Mouse (Mus musculus): ENCODE data around the gene Izumo2. TPM values are rescaled to one million over a fixed set of nuclear protein-coding genes. Genes with fewer than 3 reads are reported as not detected.

The Izumo2 gene
- polyA plus RNA-seq, 1 experiment from 2014 or later: not detected

- WGBS: 51% methylated on average over 4 of the region's 4 CpGs
- H3K4me3 ChIP-seq: no peak overlapping the region
- no peaks in the 10 kb centered on the region for H3K9me3 ChIP-seq
- no peak for DNase-seq (ENCODE audit: low spot score)
- no peaks in the 10 kb centered on the region for H3K36me3 ChIP-seq
- peaks cover 10% of the 10 kb centered on the region for H3K27me3 ChIP-seq (ENCODE audit: insufficient read depth, poor library complexity, severe bottlenecking)
- H3K4me1 ChIP-seq: peaks cover 3% of the 10 kb centered on the region; the same call in 1 of the 2 replicates
- H3K27ac ChIP-seq: no peak overlapping the region
Observed at GRCm38 (mm10) chr7:44676126-44676525, 32.4 kb upstream of the Izumo2 start.

GRCm38 (mm10) chr7:44676611-44677010, 31.9 kb upstream of the Izumo2 start:
- H3K36me3 ChIP-seq: no peaks in the 10 kb centered on the region
- H3K4me1 ChIP-seq: no peaks in the 10 kb centered on the region
- no peaks in the 10 kb centered on the region for H3K9me3 ChIP-seq
- H3K4me3 ChIP-seq: no peak overlapping the region
- DNase-seq (ENCODE audit: low spot score): no peak
- H3K27ac ChIP-seq: no peak overlapping the region
- peaks cover 7% of the 10 kb centered on the region; the same call in 1 of the 2 replicates for H3K27me3 ChIP-seq (ENCODE audit: insufficient read depth, poor library complexity, severe bottlenecking)
- 55% methylated on average over 2 of the region's 2 CpGs for WGBS

GRCm38 (mm10) chr7:44683656-44684055, 24.9 kb upstream of the Izumo2 start:
- Histone ChIP-seq H3K36me3 (no peaks in the 10 kb centered on the region), H3K27me3 (ENCODE audit: insufficient read depth, poor library complexity, severe bottlenecking) (peaks cover 5% of the 10 kb centered on the region; the same call in 1 of the 2 replicates), H3K9me3 (no peaks in the 10 kb centered on the region), H3K27ac (no peak overlapping the region), H3K4me3 (no peak overlapping the region), H3K4me1 (no peaks in the 10 kb centered on the region; the same call in 1 of the 2 replicates)
- no peak for DNase-seq (ENCODE audit: low spot score)
- 84% methylated on average over 8 of the region's 8 CpGs for WGBS

- peaks cover 9% of the 10 kb centered on the region; the same call in 1 of the 2 replicates for H3K27me3 ChIP-seq (ENCODE audit: insufficient read depth, poor library complexity, severe bottlenecking)
- no peak overlapping the region for H3K27ac ChIP-seq
- WGBS: 65% methylated on average over 16 of the region's 17 CpGs
- no peaks in the 10 kb centered on the region; the same call in 1 of the 2 replicates for H3K4me1 ChIP-seq
- H3K36me3 ChIP-seq: no peaks in the 10 kb centered on the region
- H3K4me3 ChIP-seq: no peak overlapping the region
- DNase-seq (ENCODE audit: low spot score): no peak
- H3K9me3 ChIP-seq: no peaks in the 10 kb centered on the region
Observed at GRCm38 (mm10) chr7:44685531-44686402, 22.8 kb upstream of the Izumo2 start.

GRCm38 (mm10) chr7:44688890-44689289, 19.7 kb upstream of the Izumo2 start:
- no peaks in the 10 kb centered on the region for H3K36me3 ChIP-seq
- DNase-seq (ENCODE audit: low spot score): no peak
- H3K4me1 ChIP-seq: no peaks in the 10 kb centered on the region; the same call in 1 of the 2 replicates
- WGBS: 70% methylated on average over 3 of the region's 3 CpGs
- no peaks in the 10 kb centered on the region for H3K9me3 ChIP-seq
- H3K27me3 ChIP-seq (ENCODE audit: insufficient read depth, poor library complexity, severe bottlenecking): peaks cover 9% of the 10 kb centered on the region; the same call in 1 of the 2 replicates
- no peak overlapping the region for H3K27ac ChIP-seq
- H3K4me3 ChIP-seq: no peak overlapping the region

GRCm38 (mm10) chr7:44689331-44689730, 19.2 kb upstream of the Izumo2 start:
- Histone ChIP-seq H3K36me3 (no peaks in the 10 kb centered on the region), H3K27ac (no peak overlapping the region), H3K9me3 (no peaks in the 10 kb centered on the region), H3K4me1 (no peaks in the 10 kb centered on the region; the same call in 1 of the 2 replicates), H3K27me3 (ENCODE audit: insufficient read depth, poor library complexity, severe bottlenecking) (peaks cover 9% of the 10 kb centered on the region; the same call in 1 of the 2 replicates), H3K4me3 (no peak overlapping the region)
- WGBS: 86% methylated on average over 7 of the region's 7 CpGs
- DNase-seq (ENCODE audit: low spot score): no peak

- peaks cover 20% of the 10 kb centered on the region; the same call in 1 of the 2 replicates for H3K27me3 ChIP-seq (ENCODE audit: insufficient read depth, poor library complexity, severe bottlenecking)
- 62% methylated on average over 10 of the region's 10 CpGs for WGBS
- H3K36me3 ChIP-seq: no peaks in the 10 kb centered on the region
Observed at GRCm38 (mm10) chr7:44693427-44694175, 14.9 kb upstream of the Izumo2 start.

GRCm38 (mm10) chr7:44695223-44695622, 13.3 kb upstream of the Izumo2 start:
- H3K9me3 ChIP-seq: no peaks in the 10 kb centered on the region
- no peak overlapping the region for H3K4me3 ChIP-seq
- 76% methylated on average over 4 of the region's 4 CpGs for WGBS
- H3K36me3 ChIP-seq: no peaks in the 10 kb centered on the region
- no peak overlapping the region for H3K27ac ChIP-seq
- DNase-seq (ENCODE audit: low spot score): no peak
- H3K27me3 ChIP-seq (ENCODE audit: insufficient read depth, poor library complexity, severe bottlenecking): peaks cover 24% of the 10 kb centered on the region; the same call in 1 of the 2 replicates
- peaks cover 13% of the 10 kb centered on the region for H3K4me1 ChIP-seq

More at GRCm38 (mm10) chr7:44693427-44694175, 14.9 kb upstream of the Izumo2 start:
- H3K27ac ChIP-seq: no peak overlapping the region
- H3K4me1 ChIP-seq: peaks cover 13% of the 10 kb centered on the region
- H3K4me3 ChIP-seq: no peak overlapping the region
- H3K9me3 ChIP-seq: no peaks in the 10 kb centered on the region
- no peak for DNase-seq (ENCODE audit: low spot score)

- H3K9me3 ChIP-seq: no peaks in the 10 kb centered on the region
- no peak for DNase-seq (ENCODE audit: low spot score)
- H3K27me3 ChIP-seq (ENCODE audit: insufficient read depth, poor library complexity, severe bottlenecking): peaks cover 20% of the 10 kb centered on the region; the same call in 1 of the 2 replicates
- no peaks in the 10 kb centered on the region for H3K36me3 ChIP-seq
- no peak overlapping the region for H3K27ac ChIP-seq
- H3K4me3 ChIP-seq: no peak overlapping the region
- H3K4me1 ChIP-seq: peaks cover 13% of the 10 kb centered on the region
- 14% methylated on average over 20 of the region's 20 CpGs for WGBS
Observed at GRCm38 (mm10) chr7:44697191-44697710, 11.3 kb upstream of the Izumo2 start.

GRCm38 (mm10) chr7:44697980-44698379, 10.6 kb upstream of the Izumo2 start:
- Histone ChIP-seq H3K36me3 (no peaks in the 10 kb centered on the region), H3K4me1 (peaks cover 13% of the 10 kb centered on the region), H3K27me3 (ENCODE audit: insufficient read depth, poor library complexity, severe bottlenecking) (peaks cover 20% of the 10 kb centered on the region; the same call in 1 of the 2 replicates), H3K27ac (no peak overlapping the region), H3K4me3 (no peak overlapping the region), H3K9me3 (no peaks in the 10 kb centered on the region)
- DNase-seq (ENCODE audit: low spot score): no peak
- WGBS: 55% methylated on average over 7 of the region's 7 CpGs

- H3K27ac ChIP-seq: no peak overlapping the region
- H3K4me3 ChIP-seq: no peak overlapping the region
- peaks cover 9% of the 10 kb centered on the region for H3K4me1 ChIP-seq
- no peaks in the 10 kb centered on the region for H3K36me3 ChIP-seq
- peaks cover 12% of the 10 kb centered on the region; the same call in 1 of the 2 replicates for H3K27me3 ChIP-seq (ENCODE audit: insufficient read depth, poor library complexity, severe bottlenecking)
- 5% methylated on average over 6 of the region's 6 CpGs for WGBS
- DNase-seq (ENCODE audit: low spot score): no peak
- no peaks in the 10 kb centered on the region for H3K9me3 ChIP-seq
Observed at GRCm38 (mm10) chr7:44701921-44702320, 6.6 kb upstream of the Izumo2 start.

- Histone ChIP-seq H3K36me3 (no peaks in the 10 kb centered on the region), H3K27me3 (ENCODE audit: insufficient read depth, poor library complexity, severe bottlenecking) (peaks cover 3% of the 10 kb centered on the region; the same call in 1 of the 2 replicates), H3K27ac (no peak overlapping the region), H3K9me3 (no peaks in the 10 kb centered on the region), H3K4me3 (no peak overlapping the region), H3K4me1 (no peaks in the 10 kb centered on the region)
- no peak for DNase-seq (ENCODE audit: low spot score)
- 66% methylated on average over 8 of the region's 8 CpGs for WGBS
Observed at GRCm38 (mm10) chr7:44702985-44703384, 5.6 kb upstream of the Izumo2 start.

All from heart, embryonic 10.5 days (tissue).